Mouse (Mus musculus) embryo, embryonic 11 days (tissue): ENCODE measurements at regions not wholly inside any gene's neighbourhood (a gene's known extent, or its start where the extent isn't known, plus 50 kb on each side); places are given as distances from the start of the nearest gene placed in this dataset.

Source experiments
- DNase-seq: peaks from one replicate; pipeline ENCODE4 v3.0.0-alpha.2; 2015

DNA sequence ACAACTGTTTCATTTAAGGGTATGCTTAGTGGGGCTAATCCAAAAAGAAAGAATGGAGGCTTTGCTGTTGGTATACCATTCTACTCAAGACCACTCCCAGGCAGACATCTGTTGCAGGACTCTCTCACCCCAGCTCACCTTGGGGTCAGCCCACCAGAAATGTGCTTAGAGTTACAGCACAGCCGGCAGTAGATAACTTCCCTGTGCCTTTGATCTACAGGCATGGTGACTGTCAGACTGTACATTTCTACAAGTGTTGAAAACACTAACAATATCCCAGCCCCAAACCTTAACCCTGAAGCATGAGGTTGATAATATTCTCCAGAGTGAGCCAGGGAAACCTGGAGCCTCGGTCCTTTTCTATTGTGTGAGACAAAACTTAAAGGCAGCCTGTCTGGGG is 247.7 kb upstream of the Nt5c1b start:
- DNase-seq = peak; percentile 41

DNA sequence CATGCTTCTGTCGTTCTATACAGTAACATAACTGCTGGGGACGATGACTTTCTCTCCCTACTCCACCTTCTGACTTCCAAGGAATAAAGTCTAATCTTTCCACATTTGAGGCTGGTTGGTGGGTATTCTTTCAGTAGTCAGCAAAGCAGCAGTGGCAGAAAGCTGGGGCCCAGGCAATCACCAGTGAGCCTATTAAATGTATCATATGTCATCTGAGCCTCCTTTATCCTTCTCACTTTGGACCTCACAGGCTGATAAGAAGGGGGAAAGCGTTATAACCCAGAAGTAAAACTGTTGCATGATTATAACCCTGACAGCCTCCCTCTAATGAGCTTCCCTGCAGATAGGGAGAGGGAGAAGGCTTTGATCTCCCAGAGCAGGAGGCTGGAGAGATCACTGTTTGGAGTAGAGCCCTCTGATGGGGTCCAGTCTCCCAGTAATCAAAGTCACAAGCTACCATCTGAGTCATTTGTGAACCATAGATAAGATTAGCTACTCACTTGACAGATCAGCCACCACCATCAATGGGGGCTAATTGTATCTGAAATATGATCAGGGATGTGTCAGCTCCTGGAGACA is 241.7 kb upstream of the Nt5c1b start:
- DNase-seq = no peak

DNA sequence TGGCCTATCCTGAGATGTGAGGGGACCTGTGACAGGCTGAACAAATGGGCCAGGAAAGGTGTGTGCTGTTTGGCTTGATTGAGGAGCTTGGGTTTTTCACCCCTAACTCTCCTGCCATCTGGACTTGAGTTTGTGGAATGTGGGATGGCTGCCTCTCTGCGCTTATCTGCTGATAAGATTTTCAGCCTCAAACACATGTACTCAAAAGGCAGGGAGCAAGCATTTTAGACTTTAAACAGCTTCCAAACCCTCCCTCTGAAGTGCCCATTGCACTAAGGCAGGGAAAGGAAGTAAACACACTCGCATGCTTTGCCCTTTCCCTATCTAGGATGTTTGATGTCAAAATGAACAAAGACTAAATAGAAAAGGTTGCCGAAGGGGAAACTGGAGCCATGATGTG is 235.6 kb upstream of the Nt5c1b start:
- no peak for DNase-seq

DNA sequence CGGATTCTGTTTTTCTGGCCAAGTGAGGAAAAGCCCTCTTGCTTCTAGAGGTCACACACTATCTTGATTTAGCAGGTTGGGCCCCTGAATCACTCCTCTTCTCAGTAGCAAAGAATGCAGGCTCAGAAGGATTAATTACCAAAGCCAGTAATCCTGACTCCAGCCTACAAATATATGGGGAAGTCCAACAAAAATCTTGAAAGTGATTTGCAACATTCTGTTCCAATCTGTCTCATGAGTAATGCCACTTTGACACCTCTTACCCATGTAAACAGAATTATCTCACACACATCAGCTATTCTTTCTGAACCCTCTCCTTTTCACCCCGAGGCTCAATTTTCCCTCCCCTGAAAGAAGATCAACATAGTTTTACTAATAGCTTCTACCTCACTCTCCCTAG is 233.9 kb upstream of the Nt5c1b start:
- peak; percentile 17 for DNase-seq

DNA sequence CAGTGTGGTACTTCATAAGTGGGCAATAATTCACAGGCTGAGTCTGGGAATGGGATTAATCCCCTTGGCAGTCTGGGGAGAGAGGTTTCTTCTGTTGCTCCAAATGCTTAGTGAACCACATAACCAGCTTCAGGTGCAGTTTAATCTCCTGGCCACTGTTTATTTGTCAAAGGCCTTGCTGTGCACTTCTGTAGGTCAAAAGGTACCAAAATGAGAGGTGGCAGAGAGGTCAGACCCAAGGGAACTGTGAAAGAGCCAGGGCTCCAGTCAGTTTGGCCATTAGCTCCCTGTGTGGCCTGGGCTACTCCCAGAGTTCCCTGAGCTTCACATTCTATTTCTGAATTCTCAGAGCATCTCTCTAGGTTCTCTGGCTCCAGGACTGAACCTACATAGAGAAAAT is 229.6 kb upstream of the Nt5c1b start:
- peak; percentile 16 for DNase-seq

GRCm38 (mm10) chr12:10160837-10161236 is 208.9 kb upstream of the Nt5c1b start:
- no peak for DNase-seq

DNA sequence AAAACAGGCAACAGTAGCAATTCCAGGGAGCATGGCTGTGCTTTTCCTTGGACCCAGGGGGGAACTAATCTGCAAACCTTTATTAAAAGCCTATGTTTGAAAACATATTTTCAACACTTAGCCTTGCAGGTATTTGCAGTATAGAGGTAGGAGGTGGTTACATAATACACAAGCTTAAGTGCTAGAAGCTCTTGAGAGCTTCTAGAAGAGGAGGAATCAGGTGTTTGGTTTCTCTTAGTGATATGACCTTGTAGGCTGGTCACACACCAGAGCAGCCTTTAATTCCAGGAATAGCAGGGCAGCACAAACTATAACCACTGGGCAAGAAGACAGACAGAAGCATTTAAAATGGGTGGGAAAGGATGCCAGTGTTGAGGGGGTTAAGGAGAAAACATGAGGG is 201.7 kb upstream of the Nt5c1b start:
- DNase-seq = no peak

GRCm38 (mm10) chr12:10168581-10168980 is 201.2 kb upstream of the Nt5c1b start:
- DNase-seq = no peak

GRCm38 (mm10) chr12:10178718-10179117 is 191.1 kb upstream of the Nt5c1b start:
- DNase-seq = no peak

DNA sequence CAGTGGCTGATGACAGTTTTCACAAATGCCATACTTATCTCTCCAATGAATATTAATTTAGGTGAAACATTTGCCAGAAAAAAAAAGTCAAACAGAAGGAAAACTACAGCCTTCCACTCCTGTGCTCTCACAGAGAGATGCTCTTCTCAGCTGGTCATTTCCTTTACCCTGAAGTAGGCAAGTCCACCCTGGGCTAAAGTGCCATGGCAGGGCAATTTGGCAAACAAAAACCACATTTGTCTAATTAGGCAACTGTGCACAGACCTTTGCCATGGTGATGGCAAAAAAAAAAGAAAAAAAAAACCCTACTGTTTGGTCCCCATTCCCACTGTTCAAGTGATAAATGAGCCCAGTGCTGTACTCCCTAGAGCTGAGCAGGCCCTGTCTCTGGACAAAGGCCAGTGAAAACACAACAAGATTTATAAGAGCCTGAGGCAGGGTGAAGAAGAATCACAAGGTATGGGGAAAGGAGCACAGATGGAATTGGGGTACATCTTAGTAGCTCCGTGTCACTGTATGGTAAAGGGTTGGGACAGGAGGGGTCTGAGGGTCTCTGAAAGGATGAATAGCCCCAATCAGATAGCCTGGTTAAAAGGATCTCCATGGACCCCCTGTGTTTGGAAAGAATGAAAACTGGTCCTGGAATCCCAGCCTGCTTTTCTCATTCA is 190.5 kb upstream of the Nt5c1b start:
- DNase-seq = peak; percentile 45

- DNase-seq = no peak
Measured at GRCm38 (mm10) chr12:10179815-10180468, 189.8 kb upstream of the Nt5c1b start.

DNA sequence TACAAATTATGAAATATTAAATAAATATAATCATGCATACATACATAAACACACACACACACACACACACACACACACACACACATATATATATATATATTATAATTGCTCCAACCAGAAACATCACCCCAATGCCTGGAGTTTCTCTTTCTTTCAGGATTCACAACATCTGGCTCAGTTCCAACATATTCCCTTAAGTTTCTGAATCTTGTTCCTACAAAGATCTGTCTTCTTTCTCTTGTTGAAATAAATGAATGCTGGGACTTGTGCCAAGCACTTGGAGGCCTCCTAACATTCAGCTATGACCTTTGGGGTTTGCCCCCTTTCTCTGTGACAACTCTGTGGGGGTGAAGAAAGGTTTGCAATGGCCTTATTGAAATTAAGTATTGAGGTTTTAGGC is 187.2 kb upstream of the Nt5c1b start:
- no peak for DNase-seq

- DNase-seq = no peak
Measured at GRCm38 (mm10) chr12:10186576-10186975, 183.2 kb upstream of the Nt5c1b start.

- no peak for DNase-seq
Measured at GRCm38 (mm10) chr12:10189746-10190145, 180.0 kb upstream of the Nt5c1b start.

DNA sequence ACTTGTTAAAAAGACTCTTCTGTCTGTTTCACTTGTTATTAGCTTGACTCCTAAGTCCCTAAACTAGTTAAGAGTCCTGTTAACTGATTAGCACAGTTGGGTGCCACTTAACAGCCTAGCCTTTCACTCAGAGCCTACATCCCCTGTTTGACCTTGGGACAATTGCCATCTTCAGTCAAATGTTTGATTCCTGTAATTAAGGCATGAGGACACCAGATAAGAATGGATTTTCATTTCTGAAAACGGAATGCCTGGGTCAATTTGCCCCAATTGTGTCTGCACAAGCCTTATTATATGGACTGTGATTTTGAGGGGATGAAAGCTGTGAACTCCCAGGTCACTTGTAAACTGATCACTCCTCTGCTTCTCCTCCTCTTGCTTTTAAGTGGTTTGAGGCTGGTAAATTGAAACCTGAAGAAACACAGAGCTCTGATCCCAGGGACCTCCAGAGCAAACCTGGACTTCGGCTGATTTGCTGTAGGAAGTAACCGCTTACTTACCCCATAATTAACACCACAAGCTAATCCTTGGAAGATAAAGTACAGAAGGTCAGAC is 171.8 kb upstream of the Nt5c1b start:
- peak; percentile 28 for DNase-seq

GRCm38 (mm10) chr12:10209841-10210240 is 159.9 kb upstream of the Nt5c1b start:
- no peak for DNase-seq

DNA sequence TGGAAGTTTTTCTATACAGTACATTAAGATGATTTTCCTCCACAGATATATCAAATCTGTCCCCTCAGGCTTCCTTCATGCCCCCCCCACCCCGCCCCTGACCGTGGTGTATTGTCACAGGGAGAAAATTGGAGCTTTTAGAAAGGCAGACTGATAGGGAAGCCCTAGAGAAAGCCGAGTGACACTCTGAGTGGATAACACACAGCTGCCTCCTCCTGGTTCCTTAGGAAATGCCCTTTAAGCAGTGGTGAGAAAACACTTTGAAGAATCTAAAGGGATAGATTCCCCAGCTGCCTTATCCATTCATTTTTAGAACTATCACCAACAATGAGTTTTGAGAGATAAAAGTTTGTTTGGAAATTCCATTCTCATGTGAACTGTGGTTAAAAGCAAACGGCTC is 147.0 kb upstream of the Nt5c1b start:
- peak; percentile 38 for DNase-seq

GRCm38 (mm10) chr12:10223832-10224231 is 145.9 kb upstream of the Nt5c1b start:
- DNase-seq = peak; percentile 70

DNA sequence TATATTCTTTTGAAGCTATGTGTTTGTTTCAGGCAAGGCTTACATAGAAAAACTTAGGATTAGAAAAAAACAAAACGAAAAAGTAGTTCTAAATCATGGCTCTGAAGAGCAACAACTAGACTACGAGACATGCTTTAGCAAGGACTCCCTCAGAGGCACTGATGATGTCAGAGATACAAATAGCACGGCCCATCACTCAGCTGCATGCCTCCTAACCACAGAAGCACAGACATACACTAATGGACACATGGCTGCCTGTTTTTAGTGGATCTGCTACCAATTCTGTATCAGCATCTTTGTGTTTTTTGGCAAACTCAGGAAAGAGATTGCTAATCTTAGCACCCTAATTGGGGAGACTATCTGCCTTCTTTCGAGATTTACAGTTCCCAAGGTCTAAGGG is 138.6 kb upstream of the Nt5c1b start:
- no peak for DNase-seq

DNA sequence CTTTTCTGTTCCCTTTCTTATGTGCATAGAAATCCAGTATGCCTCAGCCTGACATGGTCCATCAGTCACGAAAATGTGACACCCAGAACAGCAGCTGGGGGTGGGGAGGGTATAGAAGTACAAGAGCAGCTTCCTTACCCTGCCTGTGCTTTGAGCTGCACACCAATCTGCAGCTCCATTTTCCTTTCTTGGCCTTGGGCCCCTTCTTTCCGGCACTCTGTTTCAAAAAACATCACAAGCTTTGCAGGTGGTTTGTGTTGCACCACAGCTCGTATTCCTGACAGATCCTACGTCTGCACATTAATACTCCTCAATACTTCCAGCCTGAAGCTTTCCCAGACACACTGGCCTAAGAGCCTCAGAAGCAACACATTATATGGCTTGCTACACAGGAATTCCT is 138.1 kb upstream of the Nt5c1b start:
- DNase-seq = peak; percentile 16

- no peak for DNase-seq
Measured at GRCm38 (mm10) chr12:10248110-10248509, 121.7 kb upstream of the Nt5c1b start.

GRCm38 (mm10) chr12:10256385-10256784 is 113.4 kb upstream of the Nt5c1b start:
- no peak for DNase-seq

DNA sequence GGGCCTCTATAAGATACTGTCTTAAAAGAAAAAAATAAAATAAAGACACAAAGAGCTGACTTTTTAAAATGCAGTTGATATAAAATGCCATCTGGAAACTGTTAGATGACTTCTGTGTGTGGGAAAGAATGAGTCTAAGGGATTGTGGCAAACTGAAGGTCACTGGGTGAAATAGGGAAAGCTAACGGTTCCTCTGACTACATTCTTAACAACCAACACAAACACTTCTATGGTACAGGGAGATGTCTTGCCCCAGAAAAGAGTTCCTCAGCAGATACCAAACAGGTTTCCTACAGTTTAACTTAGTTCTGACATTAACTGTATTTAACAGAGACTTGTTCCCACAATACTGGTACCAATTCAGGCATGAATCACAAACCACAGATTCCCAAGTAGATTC is 103.6 kb upstream of the Nt5c1b start:
- DNase-seq = no peak

DNA sequence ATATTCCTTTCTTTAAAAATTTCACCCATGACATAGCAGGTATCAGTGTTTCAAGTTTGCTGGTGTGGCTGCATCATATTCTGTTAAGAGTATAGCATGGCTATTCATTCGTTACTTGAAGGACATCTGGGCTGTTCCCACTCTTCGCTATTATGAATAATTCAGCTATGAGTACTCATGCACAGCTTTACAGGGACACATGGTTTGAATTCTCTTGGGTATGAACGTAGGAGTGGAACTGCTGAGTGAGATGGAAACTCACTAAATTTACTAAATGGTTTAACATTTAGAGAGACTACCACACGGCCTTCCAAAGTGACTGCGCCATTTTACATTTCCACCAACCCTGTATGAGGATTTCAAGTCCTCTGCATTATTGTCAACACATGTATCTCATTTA is 97.7 kb upstream of the Nt5c1b start:
- no peak for DNase-seq
